Mouse (Mus musculus): ENCODE data around the gene Man1a. TPM values are rescaled to one million over a fixed set of nuclear protein-coding genes. Genes with fewer than 3 reads are reported as not detected.

Man1a gene
- polyA plus RNA-seq, 1 experiment from 2014 or later: 6.4 TPM

GRCm38 (mm10) chr10:54060587-54060986 lies 15.8 kb downstream of the Man1a start:
- Histone ChIP-seq H3K36me3 (no peaks in the 10 kb centered on the region), H3K9me3 (replicated peaks) (no peaks in the 10 kb centered on the region), H3K9ac (no peak overlapping the region), H3K4me1 (no peaks in the 10 kb centered on the region), H3K4me2 (replicated peaks) (no peak overlapping the region), H3K4me3 (replicated peaks) (no peak overlapping the region), H3K27me3 (no peaks in the 10 kb centered on the region), H3K27ac (replicated peaks) (no peak overlapping the region)
- no peak for ATAC-seq (ENCODE audit: insufficient number of reproducible peaks, low FRiP score, low TSS enrichment, low read depth)
- WGBS: 54% methylated on average over 7 of the region's 7 CpGs

- Histone ChIP-seq H3K9ac (no peak overlapping the region), H3K4me3 (replicated peaks) (no peak overlapping the region), H3K4me1 (no peaks in the 10 kb centered on the region), H3K9me3 (replicated peaks) (no peaks in the 10 kb centered on the region), H3K27me3 (no peaks in the 10 kb centered on the region), H3K4me2 (replicated peaks) (no peak overlapping the region), H3K27ac (replicated peaks) (no peak overlapping the region), H3K36me3 (no peaks in the 10 kb centered on the region)
- ATAC-seq (ENCODE audit: insufficient number of reproducible peaks, low FRiP score, low TSS enrichment, low read depth): no peak
- 36% methylated on average over 6 of the region's 6 CpGs for WGBS
Observed at GRCm38 (mm10) chr10:54059679-54060249, 16.6 kb downstream of the Man1a start.

- no peaks in the 10 kb centered on the region for H3K9me3 ChIP-seq (replicated peaks)
- H3K36me3 ChIP-seq: no peaks in the 10 kb centered on the region
- H3K4me2 ChIP-seq (replicated peaks): no peak overlapping the region
- no peaks in the 10 kb centered on the region for H3K4me1 ChIP-seq
- H3K9ac ChIP-seq: no peak overlapping the region
- H3K4me3 ChIP-seq (replicated peaks): no peak overlapping the region
- ATAC-seq (ENCODE audit: insufficient number of reproducible peaks, low FRiP score, low TSS enrichment, low read depth): no peak
- no peaks in the 10 kb centered on the region for H3K27me3 ChIP-seq
- H3K27ac ChIP-seq (replicated peaks): no peak overlapping the region
- 17% methylated on average over 3 of the region's 3 CpGs for WGBS
Observed at GRCm38 (mm10) chr10:54059092-54059496, 17.3 kb downstream of the Man1a start.

GRCm38 (mm10) chr10:54058657-54059056 lies 17.8 kb downstream of the Man1a start:
- Histone ChIP-seq H3K27ac (replicated peaks) (no peak overlapping the region), H3K9ac (no peak overlapping the region), H3K4me3 (replicated peaks) (no peak overlapping the region), H3K36me3 (no peaks in the 10 kb centered on the region), H3K9me3 (replicated peaks) (no peaks in the 10 kb centered on the region), H3K4me2 (replicated peaks) (no peak overlapping the region), H3K4me1 (no peaks in the 10 kb centered on the region), H3K27me3 (no peaks in the 10 kb centered on the region)
- ATAC-seq (ENCODE audit: insufficient number of reproducible peaks, low FRiP score, low TSS enrichment, low read depth): no peak
- WGBS: 68% methylated on average over 3 of the region's 3 CpGs

GRCm38 (mm10) chr10:54054188-54054587 lies 22.2 kb downstream of the Man1a start:
- WGBS: 85% methylated on average over 4 of the region's 4 CpGs
- Histone ChIP-seq H3K36me3 (no peaks in the 10 kb centered on the region), H3K4me3 (replicated peaks) (no peak overlapping the region), H3K9me3 (replicated peaks) (no peaks in the 10 kb centered on the region), H3K9ac (no peak overlapping the region), H3K4me2 (replicated peaks) (no peak overlapping the region), H3K4me1 (no peaks in the 10 kb centered on the region), H3K27ac (replicated peaks) (no peak overlapping the region), H3K27me3 (no peaks in the 10 kb centered on the region)
- no peak for ATAC-seq (ENCODE audit: insufficient number of reproducible peaks, low FRiP score, low TSS enrichment, low read depth)

GRCm38 (mm10) chr10:54047885-54048284 lies 28.5 kb downstream of the Man1a start:
- Histone ChIP-seq H3K4me1 (0 out of 2 replicates have a peak, but pooled peaks cover 3% of the 10 kb centered on the region), H3K36me3 (no peaks in the 10 kb centered on the region), H3K27me3 (no peaks in the 10 kb centered on the region), H3K4me3 (replicated peaks) (no peak overlapping the region), H3K4me2 (replicated peaks) (no peak overlapping the region), H3K9me3 (replicated peaks) (no peaks in the 10 kb centered on the region), H3K27ac (replicated peaks) (no peak overlapping the region), H3K9ac (no peak overlapping the region)
- WGBS: 41% methylated on average over 4 of the region's 4 CpGs
- no peak for ATAC-seq (ENCODE audit: insufficient number of reproducible peaks, low FRiP score, low TSS enrichment, low read depth)

- H3K27me3 ChIP-seq: no peaks in the 10 kb centered on the region
- no peak overlapping the region for H3K9ac ChIP-seq
- H3K27ac ChIP-seq (replicated peaks): no peak overlapping the region
- WGBS: 86% methylated on average over 3 of the region's 3 CpGs
- no peak for ATAC-seq (ENCODE audit: insufficient number of reproducible peaks, low FRiP score, low TSS enrichment, low read depth)
- H3K9me3 ChIP-seq (replicated peaks): no peaks in the 10 kb centered on the region
- no peak overlapping the region for H3K4me3 ChIP-seq (replicated peaks)
- 0 out of 2 replicates have a peak, but pooled peaks cover 3% of the 10 kb centered on the region for H3K4me1 ChIP-seq
- no peaks in the 10 kb centered on the region for H3K36me3 ChIP-seq
- no peak overlapping the region for H3K4me2 ChIP-seq (replicated peaks)
Observed at GRCm38 (mm10) chr10:54043358-54043757, 33.1 kb downstream of the Man1a start.

GRCm38 (mm10) chr10:54042212-54042840 lies 34.1 kb downstream of the Man1a start:
- ATAC-seq (ENCODE audit: insufficient number of reproducible peaks, low FRiP score, low TSS enrichment, low read depth): no peak
- Histone ChIP-seq H3K4me3 (replicated peaks) (no peak overlapping the region), H3K9ac (no peak overlapping the region), H3K27ac (replicated peaks) (no peak overlapping the region), H3K36me3 (no peaks in the 10 kb centered on the region), H3K4me1 (no peaks in the 10 kb centered on the region), H3K27me3 (no peaks in the 10 kb centered on the region), H3K4me2 (replicated peaks) (no peak overlapping the region), H3K9me3 (replicated peaks) (no peaks in the 10 kb centered on the region)
- 85% methylated on average over 7 of the region's 7 CpGs for WGBS

GRCm38 (mm10) chr10:54040261-54041165 lies 35.9 kb downstream of the Man1a start:
- Histone ChIP-seq H3K27me3 (no peaks in the 10 kb centered on the region), H3K27ac (replicated peaks) (0 out of 2 replicates have a peak overlapping the region, but pooled peaks have one; percentile 55), H3K9ac (no peak overlapping the region), H3K36me3 (no peaks in the 10 kb centered on the region), H3K4me2 (replicated peaks) (no peak overlapping the region), H3K4me3 (replicated peaks) (no peak overlapping the region), H3K9me3 (replicated peaks) (no peaks in the 10 kb centered on the region), H3K4me1 (no peaks in the 10 kb centered on the region)
- WGBS: 74% methylated on average over 11 of the region's 11 CpGs
- ATAC-seq (ENCODE audit: insufficient number of reproducible peaks, low FRiP score, low TSS enrichment, low read depth): peak; percentile 15; the same call in 1 of the 2 replicates

- 87% methylated on average over 4 of the region's 4 CpGs for WGBS
- Histone ChIP-seq H3K36me3 (no peaks in the 10 kb centered on the region), H3K27ac (replicated peaks) (0 out of 2 replicates have a peak overlapping the region, but pooled peaks have one; percentile 11), H3K9ac (no peak overlapping the region), H3K9me3 (replicated peaks) (no peaks in the 10 kb centered on the region), H3K4me3 (replicated peaks) (no peak overlapping the region), H3K4me2 (replicated peaks) (no peak overlapping the region), H3K27me3 (no peaks in the 10 kb centered on the region), H3K4me1 (no peaks in the 10 kb centered on the region)
- no peak for ATAC-seq (ENCODE audit: insufficient number of reproducible peaks, low FRiP score, low TSS enrichment, low read depth)
Observed at GRCm38 (mm10) chr10:54039754-54040153, 36.7 kb downstream of the Man1a start.

- Histone ChIP-seq H3K4me2 (replicated peaks) (no peak overlapping the region), H3K27ac (replicated peaks) (no peak overlapping the region), H3K9ac (no peak overlapping the region), H3K36me3 (no peaks in the 10 kb centered on the region), H3K4me1 (no peaks in the 10 kb centered on the region), H3K4me3 (replicated peaks) (no peak overlapping the region), H3K27me3 (no peaks in the 10 kb centered on the region), H3K9me3 (replicated peaks) (no peaks in the 10 kb centered on the region)
- whole genome bisulfite sequencing: 84% methylated on average over 10 of the region's 10 CpGs
- ATAC-seq (ENCODE audit: insufficient number of reproducible peaks, low FRiP score, low TSS enrichment, low read depth): no peak
Observed at GRCm38 (mm10) chr10:54038734-54039133, 37.7 kb downstream of the Man1a start.

All from embryonic facial prominence, embryonic 15.5 days (tissue).